Mouse (Mus musculus) cerebellum, adult 8-10 months (tissue): ENCODE data around the gene Pgghg.

Source experiments
- DNase-seq: peaks from one replicate; pipeline ENCODE4 v3.0.0; 2022

Gene Pgghg

GRCm38 (mm10) chr7:140941222-140942051 is at the start of gene Pgghg:
Gene Pgghg, plus strand, starts transcription at chr7:140941391.
- peak; percentile 28 for DNase-seq

GRCm38 (mm10) chr7:140894031-140894430 is 47.2 kb upstream of the Pgghg start:
- no peak for DNase-seq

GRCm38 (mm10) chr7:140894611-140895010 is 46.6 kb upstream of the Pgghg start:
- DNase-seq, result no peak

- DNase-seq, result no peak
Measured at GRCm38 (mm10) chr7:140897863-140898262, 43.3 kb upstream of the Pgghg start.

- DNase-seq, result no peak
Measured at GRCm38 (mm10) chr7:140899121-140899520, 42.1 kb upstream of the Pgghg start.

GRCm38 (mm10) chr7:140900220-140900619 is 41.0 kb upstream of the Pgghg start, which contains the start of gene Cox8b:
Gene Cox8b, minus strand, starts transcription at chr7:140900446.
- DNase-seq, result no peak

- no peak for DNase-seq
Measured at GRCm38 (mm10) chr7:140902036-140902875, 38.9 kb upstream of the Pgghg start.

GRCm38 (mm10) chr7:140903212-140903611 is 38.0 kb upstream of the Pgghg start:
- peak; percentile 79 for DNase-seq

GRCm38 (mm10) chr7:140905642-140906081 is 35.5 kb upstream of the Pgghg start:
- DNase-seq, result no peak

GRCm38 (mm10) chr7:140907131-140907530 is 34.1 kb upstream of the Pgghg start:
- no peak for DNase-seq

GRCm38 (mm10) chr7:140907697-140908096 is 33.5 kb upstream of the Pgghg start:
- DNase-seq, result no peak

- DNase-seq, result no peak
Measured at GRCm38 (mm10) chr7:140908181-140908580, 33.0 kb upstream of the Pgghg start.

GRCm38 (mm10) chr7:140908634-140909107 is 32.5 kb upstream of the Pgghg start:
- DNase-seq, result peak; percentile 70

- no peak for DNase-seq
Measured at GRCm38 (mm10) chr7:140912293-140912692, 28.9 kb upstream of the Pgghg start.

- DNase-seq, result no peak
Measured at GRCm38 (mm10) chr7:140912846-140913482, 28.2 kb upstream of the Pgghg start.

GRCm38 (mm10) chr7:140914031-140914690 is 27.0 kb upstream of the Pgghg start:
- no peak for DNase-seq

GRCm38 (mm10) chr7:140919911-140920310 is 21.3 kb upstream of the Pgghg start:
- DNase-seq, result no peak

GRCm38 (mm10) chr7:140920418-140921029 is 20.7 kb upstream of the Pgghg start, which contains the start of gene Nlrp6:
Gene Nlrp6, plus strand, starts transcription at chr7:140920902.
- DNase-seq, result no peak

- DNase-seq, result no peak
Measured at GRCm38 (mm10) chr7:140921225-140921975, 19.8 kb upstream of the Pgghg start.

GRCm38 (mm10) chr7:140922398-140923069 is 18.7 kb upstream of the Pgghg start:
- DNase-seq, result peak; percentile 82
